Mouse (Mus musculus) lung, adult 2 months (tissue): ENCODE data around the gene Klhl21.

Experiments
- CTCF ChIP-seq: fragments of 200-500 bp; IDR thresholded peaks from 2 replicates; pipeline ENCODE4 v1.5.1; 2011; ENCODE audit warnings: mild to moderate bottlenecking, low read length, control low read depth; ENCODE audit not compliant: insufficient read depth
- POLR2A ChIP-seq: fragments of 200-500 bp; IDR thresholded peaks from 2 replicates; pipeline ENCODE4 v1.6.1; 2011; ENCODE audit warnings: low read depth, mild to moderate bottlenecking, control low read depth, low read length, borderline replicate concordance; ENCODE audit errors: extremely low read depth

GRCm38 (mm10) chr4:152012109-152012508, 3.5 kb downstream of the Klhl21 start:
- TF ChIP-seq CTCF = no peak
- no peak for TF ChIP-seq POLR2A
